Mouse (Mus musculus) spleen, adult 10 weeks (tissue): ENCODE data around the gene Sntb2. TPM values are rescaled to one million over a fixed set of nuclear protein-coding genes. Genes with fewer than 3 reads are reported as not detected.

Experiments
- polyA plus RNA-seq: library from polyadenylated mRNA; stranded (reverse); fragments of 350-450 nt; fragmentation: Illumina TruSeq; extraction: RNeasy Lipid Tissue Mini Kit (QIAGEN cat#74804); gene quantifications from one replicate; pipeline ENCODE4 v1.2.3, GENCODE M21; 2015; ENCODE audit warnings: low replicate concordance; ENCODE audit not compliant: insufficient read depth

The Sntb2 gene
- polyA plus RNA-seq = 18.5 TPM

DNA sequence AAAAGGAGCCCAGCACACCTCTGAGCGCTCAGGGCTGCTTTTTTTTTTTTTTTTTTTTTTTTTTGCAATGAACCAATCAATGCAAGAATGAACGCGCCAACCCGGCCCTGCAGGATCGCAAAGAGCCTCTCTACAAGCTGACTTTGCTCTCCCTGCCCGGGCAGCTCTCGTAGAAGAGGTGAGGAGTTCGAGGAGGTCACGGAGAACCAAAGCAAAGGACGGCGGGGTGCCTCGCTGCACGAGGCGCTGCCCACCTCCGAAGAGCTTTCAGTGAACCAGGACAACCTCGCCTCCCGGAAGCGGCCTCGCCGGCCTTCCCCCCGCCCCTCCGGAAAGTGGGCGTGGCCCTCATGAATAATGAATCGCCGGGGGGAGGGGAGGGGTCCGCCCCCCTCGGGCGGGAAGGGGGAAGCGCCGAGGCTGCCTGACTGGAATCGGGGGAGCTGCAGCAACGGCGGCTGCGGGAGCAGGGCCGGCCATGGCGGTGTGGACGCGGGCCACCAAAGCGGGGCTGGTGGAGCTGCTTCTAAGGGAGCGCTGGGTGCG, at the start of gene Sntb2:
Sntb2 (plus strand) TSS at position 427 of the 546 bp plus-strand sequence.

GRCm38 (mm10) chr8:106893481-106894156, 41.9 kb upstream of the Sntb2 start, which contains the start of gene Utp4:
TSS of gene Utp4 (plus strand) at chr8:106893636.

DNA sequence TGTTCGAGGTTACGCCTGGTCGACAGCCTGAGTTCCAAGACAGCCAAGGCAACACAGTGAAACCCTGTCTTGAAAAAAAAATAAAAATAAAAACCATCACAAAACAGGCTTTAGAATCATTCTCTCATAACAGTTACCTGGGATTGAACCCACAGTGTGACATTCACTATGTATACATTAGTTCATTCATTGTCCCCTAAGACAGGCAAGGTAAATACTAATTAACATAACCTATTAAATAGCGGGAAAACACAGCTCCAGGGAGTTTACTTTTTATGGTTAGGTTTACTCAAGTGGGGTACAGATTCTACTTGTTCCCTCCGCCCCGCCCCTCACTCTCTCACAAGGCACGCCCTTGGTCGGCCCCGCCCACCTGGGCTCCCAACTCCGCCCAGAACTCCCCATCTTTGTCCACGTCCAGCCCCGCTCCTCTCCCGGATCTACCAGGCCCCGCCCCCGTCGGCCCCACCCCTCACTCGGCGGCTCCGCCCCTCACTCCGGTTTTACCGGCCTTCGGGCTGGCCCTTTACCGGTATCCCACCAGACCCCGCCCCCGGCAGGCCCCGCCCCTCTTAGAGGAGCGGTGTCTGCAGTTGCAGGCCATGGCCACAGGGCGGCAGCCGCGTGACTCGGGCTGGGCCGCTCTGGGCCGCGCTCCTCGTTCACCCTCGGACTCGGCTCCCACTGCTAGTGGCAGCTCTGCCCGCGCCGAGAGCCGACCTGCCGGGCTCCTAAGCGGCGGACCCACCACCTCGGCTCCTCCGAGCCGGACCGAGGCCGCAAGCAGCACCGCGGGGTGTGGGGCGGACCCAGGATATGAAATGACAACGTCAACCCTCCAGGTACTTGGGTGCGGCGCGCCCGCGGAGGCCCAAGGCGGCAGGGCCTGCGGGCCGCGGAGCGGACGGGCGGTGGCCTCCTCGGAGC, 95.4 kb downstream of the Sntb2 start, which contains the start of gene Vps4a:
Vps4a (plus strand) TSS at position 573 of the 927 bp plus-strand sequence.

DNA sequence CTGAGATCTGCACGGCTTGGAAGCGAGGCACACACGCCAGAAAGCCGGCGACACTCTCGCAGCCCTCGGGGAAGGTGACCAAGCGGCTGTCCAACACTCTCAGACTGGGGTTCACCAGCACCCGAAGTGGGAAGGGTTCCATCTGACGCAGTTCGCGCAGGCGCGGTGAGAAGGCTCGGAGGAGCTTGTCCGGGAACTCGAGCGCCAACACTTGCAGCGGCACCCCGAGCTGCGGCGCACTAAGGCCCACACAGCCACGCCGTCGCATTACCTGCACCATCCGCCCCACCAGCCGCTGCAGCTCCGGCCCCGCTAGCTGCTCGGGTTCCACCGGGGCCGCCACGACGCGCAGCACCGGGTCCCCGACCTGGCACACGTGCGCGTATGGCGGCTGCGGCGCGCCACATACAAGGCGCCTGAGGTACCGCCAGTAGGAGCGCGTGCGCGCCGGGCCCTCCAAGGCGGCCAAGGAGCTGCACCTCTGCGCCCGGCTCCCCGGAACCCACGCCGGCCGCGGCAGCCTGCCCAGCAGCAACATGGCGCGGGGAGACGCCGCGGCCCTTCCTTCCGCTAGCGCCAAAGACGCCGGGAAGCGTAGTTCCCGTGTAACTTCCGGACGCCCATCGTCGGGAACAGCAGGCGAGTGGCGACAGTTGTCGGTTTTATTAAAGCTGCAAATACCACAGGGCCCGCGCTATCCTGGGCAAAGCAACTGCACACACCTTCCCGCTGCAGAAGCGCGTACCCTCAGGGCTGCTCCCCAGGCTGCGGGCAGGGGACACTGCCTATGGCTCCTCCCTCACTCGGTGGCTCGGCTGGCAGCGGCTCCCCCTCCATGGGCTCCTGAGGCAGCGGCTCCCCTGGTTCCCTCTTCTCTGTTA, 112.8 kb downstream of the Sntb2 start, which contains the start of gene Pdf:
Pdf (minus strand) TSS at position 554 of the 881 bp plus-strand sequence.

GRCm38 (mm10) chr8:107056076-107056972, 120.8 kb downstream of the Sntb2 start, which contains the start of the genes Cog8 and Nip7:
TSS of gene Cog8 (minus strand) at chr8:107056689.
TSS of gene Nip7 (plus strand) at chr8:107056877.

DNA sequence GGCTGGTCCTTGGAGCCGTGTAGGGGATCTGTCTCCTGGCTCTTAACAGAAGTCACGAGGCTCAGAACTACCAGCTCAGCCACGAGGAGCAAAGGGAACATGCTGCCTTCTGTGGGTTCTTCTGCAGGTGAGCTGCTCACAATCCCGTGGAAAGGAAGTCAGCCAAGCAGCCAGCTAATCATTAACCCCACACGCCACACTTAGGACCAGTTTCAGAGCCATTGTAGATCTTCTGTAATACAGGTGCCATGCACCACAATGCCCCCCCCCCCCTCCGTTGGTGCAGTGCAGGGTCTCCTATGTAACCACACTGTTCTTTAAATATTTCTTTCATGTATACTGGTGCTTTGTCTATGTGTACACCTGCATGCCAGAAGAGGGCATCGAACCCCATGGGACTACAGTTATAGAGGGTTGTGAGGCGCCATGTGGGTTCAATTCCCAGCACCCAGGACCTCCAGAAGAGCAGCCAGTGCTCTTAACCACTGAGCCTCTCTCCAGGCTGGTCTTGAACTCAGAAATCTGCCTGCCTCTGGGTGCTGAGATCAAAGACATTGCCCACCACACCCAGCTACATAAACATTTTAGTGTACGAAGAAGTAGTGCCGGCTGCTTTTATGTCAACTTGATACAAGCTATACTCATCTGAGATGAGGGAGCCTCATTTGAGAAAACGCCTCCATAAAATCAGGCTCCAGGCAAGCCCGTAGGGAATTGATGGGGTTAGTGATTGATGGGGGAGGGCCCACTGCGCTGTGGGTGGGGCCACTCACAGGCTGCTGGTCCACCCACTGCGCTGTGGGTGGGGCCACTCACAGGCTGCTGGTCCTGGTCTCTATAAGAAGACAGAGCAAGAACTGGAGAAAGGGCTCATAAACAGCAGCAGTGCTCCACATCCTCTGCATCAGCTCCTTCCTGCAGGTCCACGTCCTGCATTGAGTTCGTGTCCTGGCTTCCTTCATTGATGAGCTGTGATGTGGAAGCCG, 130.3 kb downstream of the Sntb2 start, which contains the start of gene Tmed6:
Tmed6 (minus strand) TSS at position 134 of the 986 bp plus-strand sequence.

Other genes starting within 250 kb of the Sntb2 start
- 0.21 TPM for gene Has3, start 65.5 kb upstream of the Sntb2 start, polyA plus RNA-seq
- 39.9 TPM for gene Utp4, start 42.1 kb upstream of the Sntb2 start, polyA plus RNA-seq
- 56.9 TPM for gene Vps4a, start 95.5 kb downstream of the Sntb2 start, polyA plus RNA-seq
- gene Pdf, start 112.9 kb downstream of the Sntb2 start, polyA plus RNA-seq = 17.4 TPM
- 33.0 TPM for gene Cog8, start 120.9 kb downstream of the Sntb2 start, polyA plus RNA-seq
- 46.5 TPM for gene Nip7, start 121.1 kb downstream of the Sntb2 start, polyA plus RNA-seq
- gene Tmed6, start 129.9 kb downstream of the Sntb2 start, polyA plus RNA-seq = 0.50 TPM
- gene Terf2, start 160.8 kb downstream of the Sntb2 start, polyA plus RNA-seq = 55.2 TPM
- gene Cyb5b, start 214.9 kb downstream of the Sntb2 start, polyA plus RNA-seq = 62.0 TPM